Mouse (Mus musculus) embryonic facial prominence, embryonic 12.5 days (tissue): Measurements from ENCODE around the gene Gabbr2. TPM values are rescaled to one million over a fixed set of nuclear protein-coding genes. Genes with fewer than 3 reads are reported as not detected.

Experiments
- ATAC-seq: fragments of 200-750 bp; cut with Nextera tagmentation; 2 replicates; pipeline ENCODE4 v1.8.0; 2017; ENCODE audit not compliant: insufficient number of reproducible peaks, insufficient read depth, low FRiP score, low TSS enrichment
- H3K27ac ChIP-seq: fragments of 300-500 bp; sonication (generic); 2 replicates; pipeline ENCODE4 v1.5.1; 2016; ENCODE audit warnings: mild to moderate bottlenecking
- H3K27me3 ChIP-seq: fragments of 300-500 bp; sonication (generic); 2 replicates; pipeline ENCODE4 v1.6.1; 2016; ENCODE audit warnings: mild to moderate bottlenecking, moderate library complexity
- H3K36me3 ChIP-seq: fragments of 300-500 bp; sonication (generic); 2 replicates; pipeline ENCODE4 v1.6.1; 2016; ENCODE audit warnings: mild to moderate bottlenecking
- H3K4me1 ChIP-seq: fragments of 300-500 bp; sonication (generic); 2 replicates; pipeline ENCODE4 v1.6.1; 2016
- H3K4me2 ChIP-seq: fragments of 300-500 bp; sonication (generic); replicated peaks from 2 replicates; pipeline ENCODE4 v1.6.1; 2016; ENCODE audit warnings: mild to moderate bottlenecking, moderate library complexity
- H3K4me3 ChIP-seq: fragments of 300-500 bp; sonication (generic); 2 replicates; pipeline ENCODE4 v1.5.1; 2016; ENCODE audit warnings: mild to moderate bottlenecking
- H3K9ac ChIP-seq: fragments of 300-500 bp; sonication (generic); 2 replicates; pipeline ENCODE4 v1.6.1; 2016; ENCODE audit warnings: mild to moderate bottlenecking, moderate library complexity
- H3K9me3 ChIP-seq: fragments of 300-500 bp; sonication (generic); 2 replicates; pipeline ENCODE4 v1.6.1; 2016; ENCODE audit warnings: mild to moderate bottlenecking, moderate library complexity
- WGBS: fragments of 180-500 bp; shearing (Covaris S2); methylation state at CpG from one replicate; pipeline ENCODE4 v1.1.7; 2016; 5-methylcytosine and 5-hydroxymethylcytosine counted together
- polyA plus RNA-seq: library from polyadenylated mRNA; unstranded; fragments of >200 nt; fragmentation: Nextera tagmentation; extraction: Ambion mirVana; gene quantifications from 2 replicates; pipeline ENCODE4 v1.2.1, GENCODE M21; 2016

The Gabbr2 gene
- polyA plus RNA-seq, 1 experiment from 2014 or later = 0.35 TPM

DNA sequence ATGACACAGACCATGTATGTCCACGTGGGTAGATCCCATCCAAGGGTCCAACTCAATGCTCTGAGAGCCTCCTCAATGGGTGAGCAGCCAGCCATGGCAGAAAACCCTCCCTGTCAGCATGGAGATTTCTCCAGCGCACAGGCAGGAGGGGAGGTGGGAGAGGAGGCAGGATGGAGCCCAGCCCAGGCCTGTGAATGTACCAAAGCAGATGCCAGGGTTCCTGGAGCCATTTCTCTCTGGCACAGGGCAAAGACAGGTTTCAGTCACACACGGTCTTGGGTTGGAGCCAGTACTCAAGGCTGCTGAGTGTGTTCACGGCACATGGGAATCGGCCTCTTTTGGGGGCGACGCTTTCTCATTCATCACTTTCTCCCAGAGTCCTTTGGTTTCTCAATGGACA lies 189.3 kb downstream of the Gabbr2 start:
- ATAC-seq = no peak
- H3K4me1 ChIP-seq = no peaks in the 10 kb centered on the region
- WGBS = 87% methylated on average over 7 of the region's 7 CpGs
- H3K4me2 ChIP-seq = no peak overlapping the region
- H3K27me3 ChIP-seq = no peaks in the 10 kb centered on the region
- no peak overlapping the region for H3K27ac ChIP-seq
- H3K4me3 ChIP-seq = no peak overlapping the region
- H3K9ac ChIP-seq = no peak overlapping the region
- H3K9me3 ChIP-seq = no peaks in the 10 kb centered on the region
- H3K36me3 ChIP-seq = no peaks in the 10 kb centered on the region

DNA sequence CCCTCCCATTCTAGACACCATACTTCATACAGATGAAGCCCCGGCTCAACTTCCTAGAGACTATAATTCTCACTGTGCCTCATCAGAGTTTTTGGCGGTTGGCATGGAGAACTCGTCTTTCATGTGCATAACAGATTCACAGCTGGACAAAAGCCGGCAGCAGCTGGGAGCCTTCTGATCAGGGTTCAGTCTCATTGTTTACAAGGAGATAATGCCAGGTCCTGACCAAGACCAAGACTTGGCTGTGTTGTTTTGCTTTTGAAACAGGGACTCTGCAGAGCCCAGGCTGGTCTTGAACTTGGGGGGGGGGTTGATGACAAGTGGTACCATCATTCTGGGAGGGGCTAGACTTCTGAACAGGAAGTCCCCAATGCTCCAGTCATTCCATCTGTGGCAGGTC lies 191.8 kb downstream of the Gabbr2 start:
- Histone ChIP-seq H3K9ac (no peak overlapping the region), H3K4me2 (no peak overlapping the region), H3K4me1 (no peaks in the 10 kb centered on the region), H3K4me3 (no peak overlapping the region), H3K9me3 (no peaks in the 10 kb centered on the region), H3K36me3 (no peaks in the 10 kb centered on the region), H3K27ac (no peak overlapping the region), H3K27me3 (no peaks in the 10 kb centered on the region)
- 66% methylated on average over 4 of the region's 4 CpGs for WGBS
- ATAC-seq = no peak; the same call in 1 of the 2 replicates

DNA sequence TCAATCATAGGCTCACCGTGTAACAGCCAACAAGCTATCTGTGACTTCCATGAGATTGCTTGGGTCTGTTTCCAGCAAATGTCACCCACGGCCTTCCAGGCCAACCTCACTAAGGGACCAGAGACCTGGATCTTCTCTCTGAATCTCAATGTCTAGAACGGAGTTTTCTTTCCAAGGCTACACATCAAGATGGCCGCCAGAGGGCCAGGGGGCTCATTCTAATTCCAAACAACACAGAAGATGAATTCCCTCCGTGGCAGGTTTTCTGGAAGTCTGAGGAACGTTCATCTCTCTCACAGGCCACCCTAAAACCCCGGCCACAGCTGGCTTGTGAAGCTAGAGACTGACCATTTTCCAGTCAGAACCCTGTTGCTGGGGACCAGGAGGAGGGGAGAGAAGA lies 196.0 kb downstream of the Gabbr2 start:
- no peaks in the 10 kb centered on the region for H3K36me3 ChIP-seq
- no peak for ATAC-seq
- 69% methylated on average over 7 of the region's 7 CpGs for WGBS
- H3K4me3 ChIP-seq = no peak overlapping the region
- H3K9ac ChIP-seq = no peak overlapping the region
- 0 out of 2 replicates have a peak, but pooled peaks cover 3% of the 10 kb centered on the region for H3K4me1 ChIP-seq
- H3K27me3 ChIP-seq = no peaks in the 10 kb centered on the region
- no peak overlapping the region for H3K4me2 ChIP-seq
- no peaks in the 10 kb centered on the region for H3K9me3 ChIP-seq
- H3K27ac ChIP-seq = no peak overlapping the region

DNA sequence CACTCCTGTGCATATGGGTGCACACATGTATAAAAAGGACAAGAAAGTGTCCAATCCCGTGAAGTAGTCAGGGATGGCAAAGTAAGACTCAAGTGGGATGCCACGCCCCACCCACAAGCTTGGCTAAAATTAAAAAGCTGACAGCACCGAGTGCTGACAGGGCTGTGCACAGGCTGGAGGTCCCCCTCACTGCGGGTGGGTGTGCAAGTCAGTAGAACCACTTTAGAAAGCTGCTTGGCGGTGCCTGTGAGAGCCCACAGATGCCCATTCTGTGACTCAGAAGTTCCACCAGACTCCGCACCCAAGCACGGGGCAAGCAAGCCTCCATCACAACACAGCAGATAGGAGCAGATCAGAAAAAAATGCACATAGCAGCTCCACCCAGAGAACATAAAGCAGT lies 197.1 kb downstream of the Gabbr2 start:
- Histone ChIP-seq H3K4me3 (no peak overlapping the region), H3K27me3 (no peaks in the 10 kb centered on the region), H3K9me3 (no peaks in the 10 kb centered on the region), H3K4me2 (no peak overlapping the region), H3K9ac (no peak overlapping the region), H3K4me1 (0 out of 2 replicates have a peak, but pooled peaks cover 5% of the 10 kb centered on the region), H3K36me3 (no peaks in the 10 kb centered on the region), H3K27ac (no peak overlapping the region)
- WGBS = 90% methylated on average over 7 of the region's 7 CpGs
- ATAC-seq = no peak

DNA sequence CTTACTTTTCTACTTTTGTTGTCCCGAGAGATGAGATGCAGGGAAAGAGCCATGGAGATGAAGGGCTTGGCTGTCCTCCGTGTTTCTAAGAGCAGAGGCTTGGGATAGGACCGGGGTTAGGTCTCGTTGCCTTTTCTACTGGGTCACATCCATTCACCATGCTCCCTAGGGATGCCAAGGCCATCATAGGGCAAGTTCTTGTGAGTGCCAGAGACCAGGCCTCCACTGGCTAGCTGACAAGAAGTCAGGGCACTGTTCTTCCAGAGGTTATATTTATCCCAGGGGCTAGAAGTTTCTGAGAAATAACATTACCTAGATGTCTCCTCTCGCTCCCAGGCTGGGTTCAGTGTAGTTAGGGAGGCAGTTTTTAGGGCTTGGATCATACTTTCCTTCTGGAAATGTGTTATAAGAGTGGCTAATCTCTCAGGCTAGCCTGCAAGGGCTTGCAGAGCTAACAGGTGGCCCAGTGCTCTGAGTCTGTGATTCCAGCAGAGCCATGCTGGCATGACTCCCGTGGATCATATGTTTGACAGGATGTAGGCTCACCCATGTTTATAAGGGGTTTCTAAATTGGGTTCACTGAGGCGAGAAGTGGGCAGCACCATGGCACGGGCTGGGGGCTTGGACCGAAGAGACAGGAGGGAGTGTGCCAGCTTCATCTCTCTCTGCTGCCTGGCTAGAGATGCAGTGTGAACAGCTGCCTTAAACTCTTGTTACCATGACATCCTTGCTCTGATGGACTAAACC lies 199.2 kb downstream of the Gabbr2 start:
- Histone ChIP-seq H3K27ac (no peak overlapping the region), H3K4me1 (0 out of 2 replicates have a peak, but pooled peaks cover 5% of the 10 kb centered on the region), H3K27me3 (no peaks in the 10 kb centered on the region), H3K4me2 (no peak overlapping the region), H3K9me3 (no peaks in the 10 kb centered on the region), H3K9ac (no peak overlapping the region), H3K4me3 (no peak overlapping the region), H3K36me3 (no peaks in the 10 kb centered on the region)
- WGBS = 84% methylated on average over 9 of the region's 9 CpGs
- ATAC-seq = no peak

DNA sequence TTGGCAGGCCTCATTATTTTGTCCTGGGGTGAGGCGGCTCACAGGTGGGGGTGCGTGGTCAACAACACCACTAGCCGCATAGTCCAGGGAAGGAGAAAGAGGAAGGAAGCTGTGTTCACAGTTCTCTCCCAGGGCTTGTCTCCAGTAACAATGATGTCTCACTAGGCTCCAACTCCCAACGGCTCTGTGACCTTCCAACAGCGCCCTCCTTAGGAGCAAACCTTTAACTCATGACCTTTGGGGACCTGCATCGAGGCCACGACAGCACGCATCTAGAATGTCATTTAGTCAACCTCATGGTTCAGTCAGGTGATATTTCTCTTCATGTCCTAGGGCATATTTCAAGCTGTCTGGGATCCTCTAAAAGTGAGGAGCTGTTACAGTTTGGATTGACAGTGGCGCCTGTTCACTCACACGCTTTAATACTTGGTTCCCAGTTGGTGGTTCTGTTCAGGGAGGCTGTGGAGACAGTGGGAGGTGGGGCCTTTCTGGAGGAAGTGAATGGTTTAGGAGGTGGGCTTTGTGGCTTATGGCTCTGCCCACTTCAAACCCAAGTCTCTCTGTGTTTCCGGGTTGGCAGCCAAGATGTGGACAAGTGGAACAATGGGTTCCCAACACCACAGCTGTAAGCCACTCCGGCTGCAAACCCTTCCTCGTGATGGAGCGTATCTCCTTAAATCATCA lies 200.3 kb downstream of the Gabbr2 start:
- Histone ChIP-seq H3K4me2 (no peak overlapping the region), H3K36me3 (no peaks in the 10 kb centered on the region), H3K27ac (no peak overlapping the region), H3K9me3 (no peaks in the 10 kb centered on the region), H3K4me3 (no peak overlapping the region), H3K4me1 (0 out of 2 replicates have a peak, but pooled peaks cover 5% of the 10 kb centered on the region), H3K9ac (no peak overlapping the region), H3K27me3 (no peaks in the 10 kb centered on the region)
- 75% methylated on average over 14 of the region's 14 CpGs for WGBS
- ATAC-seq = no peak

DNA sequence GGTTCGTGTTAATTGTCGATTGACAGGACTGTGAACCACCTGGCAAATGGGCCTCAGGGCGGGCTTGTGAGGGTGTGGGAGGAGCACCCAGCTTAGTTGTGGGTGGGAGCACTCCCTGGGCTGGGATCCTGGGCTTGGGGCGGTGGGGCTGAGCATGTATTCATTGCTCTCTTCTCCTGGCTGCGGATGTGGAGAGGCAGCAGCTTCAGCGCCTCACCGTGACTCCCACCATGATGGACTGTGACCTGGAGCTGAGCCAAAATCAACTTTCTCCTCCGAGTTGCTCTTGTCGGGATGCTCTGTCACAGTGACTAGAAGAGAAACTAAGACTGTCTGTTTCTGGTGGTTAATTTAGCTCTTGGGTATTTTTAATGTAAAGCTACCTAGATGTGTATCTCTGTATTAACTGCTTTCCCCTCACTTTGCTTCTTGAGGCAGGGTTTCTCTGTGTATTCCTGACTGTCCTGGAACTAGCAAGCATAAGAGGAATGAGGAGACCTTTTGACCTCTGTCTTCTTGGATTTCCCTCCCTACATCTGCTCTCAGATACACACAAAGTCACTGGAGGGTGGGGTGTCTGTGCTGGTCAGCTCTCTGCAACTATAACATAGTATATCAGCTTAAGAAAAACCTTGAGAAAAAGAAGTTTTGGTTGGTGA lies 200.9 kb downstream of the Gabbr2 start:
- Histone ChIP-seq H3K4me2 (no peak overlapping the region), H3K27ac (no peak overlapping the region), H3K9ac (no peak overlapping the region; the same call in 1 of the 2 replicates), H3K9me3 (no peaks in the 10 kb centered on the region), H3K36me3 (no peaks in the 10 kb centered on the region), H3K4me3 (no peak overlapping the region), H3K27me3 (no peaks in the 10 kb centered on the region), H3K4me1 (0 out of 2 replicates have a peak, but pooled peaks cover 5% of the 10 kb centered on the region)
- 51% methylated on average over 9 of the region's 9 CpGs for WGBS
- ATAC-seq = no peak

DNA sequence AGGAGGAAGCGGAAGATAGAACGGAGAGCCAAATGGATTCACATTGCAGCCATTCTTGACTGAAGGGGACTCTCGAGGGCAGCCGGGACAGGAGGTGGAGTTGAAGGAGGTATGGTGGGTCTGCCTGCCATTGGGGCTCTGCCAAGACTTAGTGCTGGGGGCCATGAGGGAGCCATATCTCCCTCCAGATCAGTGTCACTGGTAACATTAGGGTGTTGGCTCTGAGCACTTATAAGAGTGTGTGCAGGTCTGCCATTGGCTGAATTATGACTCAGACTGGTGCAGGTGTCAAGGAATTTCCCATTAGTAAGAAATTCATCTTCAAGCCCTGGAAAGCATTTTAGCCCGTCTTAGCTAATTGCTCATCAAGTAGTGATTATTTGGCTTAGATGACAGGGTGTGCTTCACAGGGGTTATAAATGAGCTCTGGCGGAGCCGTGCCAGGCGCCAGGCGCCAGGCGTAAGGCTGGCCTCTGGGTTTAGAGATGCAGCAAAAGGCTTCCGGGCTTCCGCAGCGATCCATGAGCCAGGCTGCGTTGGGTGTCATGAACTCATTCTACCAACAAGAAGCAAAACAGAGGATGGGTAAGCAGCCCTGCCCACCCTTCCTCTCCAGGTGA lies 207.1 kb downstream of the Gabbr2 start:
- no peak overlapping the region for H3K27ac ChIP-seq

DNA sequence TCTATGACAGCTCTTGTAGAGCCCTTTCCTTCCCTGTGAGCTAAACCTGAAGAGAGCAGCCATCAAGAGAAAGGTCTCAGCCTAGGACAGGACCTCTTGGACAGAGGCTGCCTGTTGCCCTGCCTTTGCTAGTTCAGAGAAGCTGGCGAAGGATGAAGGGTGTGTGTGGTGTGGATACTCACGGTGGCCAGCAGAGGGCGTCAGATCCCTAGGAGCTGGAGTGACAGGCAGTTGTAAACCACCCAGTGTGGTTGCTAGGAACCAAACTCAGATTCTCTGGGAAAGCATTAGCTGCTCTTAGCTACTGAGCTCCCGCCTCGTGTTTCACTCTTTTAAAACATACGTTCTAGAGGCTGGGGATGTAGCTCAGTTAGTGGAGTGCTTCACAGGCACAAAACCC lies 210.6 kb downstream of the Gabbr2 start:
- no peaks in the 10 kb centered on the region for H3K27me3 ChIP-seq
- H3K9me3 ChIP-seq = no peaks in the 10 kb centered on the region
- no peak overlapping the region for H3K4me2 ChIP-seq
- no peak overlapping the region for H3K4me3 ChIP-seq
- WGBS = 62% methylated on average over 6 of the region's 6 CpGs
- H3K27ac ChIP-seq = no peak overlapping the region
- ATAC-seq = no peak
- H3K9ac ChIP-seq = no peak overlapping the region
- no peaks in the 10 kb centered on the region for H3K4me1 ChIP-seq
- no peaks in the 10 kb centered on the region for H3K36me3 ChIP-seq

More for the DNA sequence above, 207.1 kb downstream of the Gabbr2 start:
- ATAC-seq = no peak
- H3K27me3 ChIP-seq = no peaks in the 10 kb centered on the region
- no peaks in the 10 kb centered on the region for H3K36me3 ChIP-seq
- H3K9me3 ChIP-seq = no peaks in the 10 kb centered on the region
- H3K4me1 ChIP-seq = no peaks in the 10 kb centered on the region
- H3K4me2 ChIP-seq = no peak overlapping the region
- 86% methylated on average over 14 of the region's 14 CpGs for WGBS
- H3K4me3 ChIP-seq = no peak overlapping the region
- H3K9ac ChIP-seq = no peak overlapping the region

DNA sequence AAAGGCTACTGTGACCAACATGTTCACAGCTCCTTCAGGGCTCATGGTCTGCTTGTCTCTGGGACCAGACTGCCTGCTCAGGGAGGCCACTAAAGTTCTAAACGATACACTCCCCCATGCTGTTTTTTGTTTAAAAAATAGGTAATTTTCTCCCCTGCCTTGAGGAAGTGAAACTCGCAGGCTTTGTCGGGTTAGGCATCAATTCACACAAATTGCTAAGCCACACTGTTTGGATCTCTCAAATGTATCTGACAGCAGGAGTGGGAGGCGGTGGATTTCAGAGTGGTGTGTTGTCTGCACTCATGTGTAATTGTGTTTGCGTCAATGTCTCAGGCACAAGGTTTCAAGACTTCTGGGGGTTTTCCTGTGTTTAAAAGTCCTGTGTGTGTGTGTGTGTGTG lies 215.7 kb downstream of the Gabbr2 start:
- WGBS = 77% methylated on average over 5 of the region's 5 CpGs
- H3K27me3 ChIP-seq = no peaks in the 10 kb centered on the region
- no peak overlapping the region for H3K27ac ChIP-seq
- H3K4me3 ChIP-seq = no peak overlapping the region
- no peaks in the 10 kb centered on the region for H3K4me1 ChIP-seq
- H3K36me3 ChIP-seq = no peaks in the 10 kb centered on the region
- no peak overlapping the region for H3K4me2 ChIP-seq
- ATAC-seq = no peak
- no peaks in the 10 kb centered on the region for H3K9me3 ChIP-seq
- no peak overlapping the region for H3K9ac ChIP-seq

DNA sequence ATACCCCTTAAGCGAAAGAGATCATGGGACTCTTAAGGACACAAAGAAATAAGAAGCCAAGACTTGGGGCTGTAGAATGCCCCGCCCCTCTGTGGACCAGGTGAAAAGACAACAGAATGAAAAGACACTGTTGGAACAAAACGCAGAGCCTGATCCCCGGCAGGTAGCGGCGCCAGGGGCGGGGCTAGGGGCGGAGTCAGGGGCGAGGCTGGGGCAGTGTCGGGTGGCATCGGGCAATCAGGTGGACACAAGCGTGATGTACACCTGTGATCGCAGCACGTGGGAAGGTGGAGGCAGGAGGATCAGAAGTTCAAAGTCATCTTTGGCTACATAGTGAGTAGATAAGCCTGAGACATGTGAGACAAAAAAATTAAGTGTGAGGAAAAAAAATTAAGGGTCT lies 217.0 kb downstream of the Gabbr2 start:
- Histone ChIP-seq H3K4me1 (no peaks in the 10 kb centered on the region), H3K9me3 (no peaks in the 10 kb centered on the region), H3K4me3 (no peak overlapping the region), H3K4me2 (no peak overlapping the region), H3K9ac (no peak overlapping the region), H3K27ac (no peak overlapping the region), H3K36me3 (no peaks in the 10 kb centered on the region), H3K27me3 (no peaks in the 10 kb centered on the region)
- 14% methylated on average over 14 of the region's 14 CpGs for WGBS
- ATAC-seq = no peak
